Mouse (Mus musculus): ENCODE measurements around the gene Acrbp.

The Acrbp gene

DNA sequence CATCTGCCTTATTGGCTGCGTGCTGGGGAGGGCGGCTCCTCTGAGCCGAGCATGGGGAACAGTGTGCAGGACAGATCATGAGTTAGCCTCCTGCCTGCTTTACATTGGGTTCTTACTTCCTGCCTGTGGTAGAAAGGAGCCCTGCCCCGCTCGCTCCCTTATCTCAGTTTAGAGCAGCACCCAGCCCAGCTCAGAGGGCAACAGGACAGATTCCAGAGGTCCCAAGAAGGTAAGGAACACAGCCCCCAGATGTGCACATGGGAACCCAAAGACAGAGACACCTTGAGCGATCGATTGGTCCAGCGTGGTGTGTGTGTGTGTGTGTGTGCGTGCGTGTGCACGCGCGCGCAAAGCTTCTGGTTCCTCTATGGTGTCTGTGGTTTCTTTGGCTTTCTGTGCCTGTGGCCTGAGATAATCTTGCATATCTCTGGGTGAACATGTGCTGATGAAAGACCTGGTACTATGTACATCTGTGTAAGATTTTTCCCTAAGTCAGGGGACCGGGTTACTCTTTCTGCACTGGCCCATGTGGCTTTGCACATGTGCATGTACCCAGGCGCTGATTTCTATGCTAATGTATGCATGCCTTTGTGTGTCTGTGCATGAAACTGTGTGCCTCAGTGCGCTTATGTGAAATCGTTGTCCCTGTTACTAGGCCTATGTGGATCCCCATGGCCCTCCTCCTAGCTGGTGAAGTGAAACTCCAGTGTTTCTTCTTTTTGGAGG lies 21.8 kb downstream of the Acrbp start:
- DNase-seq (ENCODE audit: low spot score) = no peak

DNA sequence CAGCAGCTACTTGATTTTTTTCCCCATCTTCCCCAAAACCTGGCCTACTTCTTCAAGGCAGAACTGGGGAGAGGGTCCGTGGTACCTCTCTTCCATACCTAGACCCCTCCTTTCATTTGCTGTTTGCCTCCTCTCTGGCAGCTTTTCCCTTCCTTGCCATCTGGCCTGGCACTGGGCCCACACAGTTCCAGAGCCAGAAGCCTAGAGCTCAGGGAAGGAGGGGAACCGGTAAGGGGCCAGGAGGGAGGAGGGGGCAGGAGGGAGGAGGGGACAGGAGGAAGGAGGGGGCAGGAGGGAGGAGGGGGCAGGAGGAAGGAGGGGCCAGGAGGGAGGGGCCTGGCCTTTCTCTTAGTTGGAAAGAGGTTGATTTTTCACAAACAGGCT lies 22.4 kb downstream of the Acrbp start:
- DNase-seq (ENCODE audit: low spot score) = no peak

DNA sequence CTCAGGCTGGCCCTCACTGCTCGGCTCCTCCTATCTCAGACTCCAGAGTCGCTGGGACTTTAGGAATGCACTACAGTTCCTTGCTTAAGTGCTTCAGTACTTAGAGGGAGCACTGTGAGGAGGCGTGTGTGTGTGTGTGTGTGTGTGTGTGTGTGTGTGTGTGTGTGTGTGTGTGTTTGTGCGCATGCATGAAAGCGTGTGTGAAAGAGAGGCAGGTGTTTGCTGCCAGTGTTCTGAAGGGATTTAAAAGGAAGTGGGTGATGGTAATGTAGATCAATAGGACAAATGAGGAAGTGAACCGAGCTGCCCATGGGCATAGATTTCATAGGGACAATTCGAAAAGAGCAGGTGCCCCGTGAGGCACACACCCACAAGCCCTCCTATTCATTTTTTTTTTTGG lies 24.3 kb downstream of the Acrbp start:
- no peak for DNase-seq (ENCODE audit: low spot score)

DNA sequence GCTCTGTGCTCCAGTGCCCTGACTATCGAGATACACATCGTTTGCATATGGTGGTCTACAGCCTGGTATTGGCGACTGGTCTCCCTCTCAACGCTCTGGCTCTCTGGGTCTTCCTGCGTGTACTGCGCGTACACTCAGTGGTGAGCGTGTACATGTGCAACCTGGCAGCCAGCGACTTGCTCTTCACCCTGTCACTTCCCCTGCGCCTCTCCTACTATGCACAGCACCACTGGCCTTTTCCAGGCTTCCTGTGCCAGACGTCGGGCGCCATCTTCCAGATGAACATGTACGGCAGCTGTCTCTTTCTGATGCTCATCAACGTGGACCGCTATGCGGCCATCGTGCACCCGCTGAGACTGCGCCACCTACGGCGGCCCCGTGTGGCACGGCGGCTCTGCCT lies 31.9 kb downstream of the Acrbp start:
- no peak for DNase-seq (ENCODE audit: low spot score)

DNA sequence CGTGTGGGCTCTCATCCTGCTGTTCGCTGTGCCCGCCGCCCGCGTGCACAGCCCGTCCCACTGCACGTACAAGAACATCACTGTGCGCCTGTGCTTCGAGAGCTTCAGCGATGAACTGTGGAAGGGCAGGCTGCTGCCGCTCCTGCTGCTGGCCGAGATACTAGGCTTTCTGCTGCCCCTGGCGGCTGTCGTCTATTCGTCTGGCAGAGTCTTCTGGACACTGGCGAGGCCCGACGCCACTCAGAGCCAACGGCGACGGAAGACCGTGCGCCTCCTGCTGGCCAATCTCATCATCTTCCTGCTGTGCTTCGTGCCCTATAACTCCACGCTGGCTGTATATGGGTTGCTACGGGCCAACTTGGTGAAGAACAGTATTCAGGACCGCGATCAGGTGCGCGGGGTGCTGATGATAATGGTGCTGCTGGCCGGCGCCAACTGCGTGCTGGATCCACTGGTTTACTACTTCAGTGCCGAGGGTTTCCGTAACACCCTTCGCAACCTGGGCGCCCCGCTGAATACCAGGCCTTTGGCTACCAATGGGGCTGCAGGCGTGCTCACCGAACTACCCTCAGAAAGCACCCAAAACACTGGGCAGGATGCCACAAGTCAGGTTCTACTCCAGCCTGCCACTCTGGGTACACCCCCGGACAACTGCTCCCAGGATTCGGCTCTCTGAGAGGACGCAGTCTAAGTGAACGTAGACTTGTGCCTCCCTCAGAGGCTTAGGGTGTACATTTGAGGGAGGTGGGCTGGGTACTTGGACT lies 32.5 kb downstream of the Acrbp start:
- DNase-seq (ENCODE audit: low spot score) = peak; percentile 99

DNA sequence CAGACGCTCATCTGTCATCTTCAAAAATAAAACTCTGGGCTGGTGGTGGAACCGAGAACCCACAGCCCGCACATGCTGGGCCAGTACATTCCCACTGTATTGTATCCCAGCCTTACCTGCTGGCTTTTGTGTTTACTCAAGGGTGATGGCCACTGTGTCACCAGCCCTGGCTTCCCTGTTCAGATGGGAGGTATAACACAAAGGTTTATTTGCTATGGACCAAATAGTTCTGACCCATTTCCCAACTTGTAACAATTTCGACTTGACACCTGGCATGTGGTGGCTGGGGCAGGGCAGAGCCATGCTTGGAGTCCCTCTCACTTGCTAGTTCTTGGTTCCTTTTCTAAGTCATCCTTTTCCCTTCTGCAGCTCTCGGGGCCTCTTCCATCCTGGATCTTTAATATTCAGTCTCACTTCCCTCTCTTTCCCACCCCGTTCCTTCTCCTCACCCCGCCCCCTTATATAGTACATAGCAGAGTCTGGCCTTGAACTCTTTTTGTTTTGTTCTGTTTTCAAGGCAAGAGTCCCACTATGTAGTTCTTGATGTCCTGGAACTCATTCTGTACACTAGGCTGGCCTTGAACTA lies 33.4 kb downstream of the Acrbp start:
- no peak for DNase-seq (ENCODE audit: low spot score)

DNA sequence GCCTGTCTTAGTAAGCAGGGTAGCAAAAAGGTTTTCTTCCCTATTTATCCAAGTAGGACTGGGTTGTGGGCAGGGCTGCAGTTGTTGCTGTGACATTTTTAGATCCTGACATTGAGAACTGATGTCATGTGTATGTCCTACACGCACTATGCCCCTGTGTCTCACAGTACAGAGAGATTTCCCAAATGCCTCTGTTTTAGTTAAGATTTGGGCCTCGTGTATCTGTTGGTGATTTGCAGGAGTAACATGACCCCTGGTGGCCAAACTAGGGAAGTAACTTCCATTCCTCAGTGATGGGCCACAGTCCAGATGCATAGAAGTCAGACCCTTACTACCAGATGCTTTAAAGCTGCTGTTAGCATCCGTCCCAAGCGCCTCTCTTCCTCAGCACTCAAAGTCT lies 34.9 kb downstream of the Acrbp start:
- DNase-seq (ENCODE audit: low spot score) = peak; percentile 85

DNA sequence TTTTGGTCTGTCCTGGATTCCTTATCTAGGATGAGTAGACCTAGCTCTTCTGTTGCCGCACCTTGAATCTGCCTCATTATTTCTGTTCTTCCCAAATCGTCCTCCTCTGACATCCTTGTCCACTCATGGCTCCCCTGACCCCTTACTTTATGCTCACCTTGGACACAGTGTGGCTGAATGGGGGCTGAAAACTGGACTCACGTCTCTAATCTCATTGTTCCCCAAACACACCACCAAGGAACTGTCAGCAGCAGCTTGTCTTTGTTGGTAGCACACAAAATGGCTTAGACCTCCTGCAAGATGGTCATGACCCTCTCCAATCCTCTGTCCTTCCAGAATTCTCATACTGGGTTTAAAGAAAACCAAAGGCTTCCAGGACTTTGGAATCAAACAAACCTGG lies 38.4 kb downstream of the Acrbp start:
- no peak for DNase-seq (ENCODE audit: low spot score)

DNA sequence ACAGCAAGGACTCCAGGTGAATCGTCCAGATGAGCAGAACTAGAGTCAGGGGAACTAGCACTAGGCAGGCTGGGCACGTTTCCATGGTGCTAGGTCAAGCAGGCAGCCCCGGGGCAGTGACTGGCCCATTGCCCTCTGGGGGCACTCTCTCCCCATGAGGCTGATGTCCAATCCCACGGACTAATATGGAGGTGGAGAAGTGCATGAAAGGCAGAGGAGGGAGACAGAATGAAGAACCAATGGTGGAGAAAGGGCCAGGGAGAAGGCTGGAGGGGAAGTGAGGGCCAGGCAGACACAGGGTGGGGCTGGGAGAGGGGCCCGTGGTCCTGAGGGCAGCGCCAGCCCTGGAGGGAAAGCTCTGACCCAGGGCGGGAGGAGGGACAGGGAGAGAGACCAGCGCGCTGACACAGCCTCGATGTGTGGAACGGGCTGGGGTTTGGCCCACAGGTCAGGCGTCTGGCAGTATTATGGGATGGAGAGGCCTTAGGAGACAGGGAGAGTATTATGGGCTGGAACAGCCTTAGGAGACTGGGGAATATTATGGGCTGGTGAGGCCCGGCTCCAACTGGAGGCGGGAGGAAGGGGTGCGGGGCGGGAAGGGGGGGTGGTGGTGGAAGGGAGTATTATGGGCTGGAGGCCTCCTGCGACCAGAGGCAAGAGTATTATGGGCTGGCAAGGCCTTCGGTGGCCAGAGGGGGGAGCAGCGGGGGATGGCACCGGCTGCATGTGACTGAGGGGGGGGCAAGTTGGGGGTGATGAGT lies 39.3 kb downstream of the Acrbp start:
- DNase-seq (ENCODE audit: low spot score) = peak; percentile 89

DNA sequence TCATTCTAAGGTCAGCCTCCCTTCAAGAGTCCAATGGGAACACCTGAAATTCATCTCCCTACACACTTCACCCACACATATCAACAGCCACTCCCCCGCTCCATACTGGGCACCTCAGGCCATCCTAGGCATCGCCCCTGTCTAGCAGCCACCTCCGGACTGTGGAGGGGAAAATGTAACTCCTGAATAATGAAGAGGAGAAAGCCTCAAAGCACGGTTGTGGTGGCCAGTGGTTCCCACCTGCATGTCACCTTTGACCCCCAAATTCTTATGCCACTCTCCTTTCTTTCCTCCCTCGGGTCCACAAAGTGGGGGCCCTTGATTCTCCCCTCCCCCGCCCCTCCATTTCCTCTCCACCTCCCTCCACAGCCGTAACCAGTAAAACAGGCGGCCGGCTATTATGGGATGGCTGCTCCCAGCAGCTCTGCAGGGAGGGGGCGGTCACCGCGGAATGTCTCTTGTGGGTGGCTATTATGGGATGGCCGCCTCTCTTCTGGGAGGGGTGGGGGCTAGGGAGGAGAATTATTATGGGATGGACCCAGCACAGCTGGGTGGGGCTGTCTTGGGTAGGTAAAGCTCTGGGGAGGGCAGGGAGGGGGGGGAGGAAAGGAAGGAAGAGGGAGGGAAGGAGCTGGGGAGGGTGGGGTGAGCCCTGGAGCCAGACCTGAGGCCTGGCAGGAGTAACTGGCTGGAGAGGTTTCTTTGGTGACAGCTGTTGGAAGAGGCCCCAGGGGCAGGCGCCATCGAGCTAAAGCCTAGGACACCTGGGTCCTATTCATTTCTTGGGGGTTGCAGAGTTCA lies 40.2 kb downstream of the Acrbp start:
- DNase-seq (ENCODE audit: low spot score) = peak; percentile 64

DNA sequence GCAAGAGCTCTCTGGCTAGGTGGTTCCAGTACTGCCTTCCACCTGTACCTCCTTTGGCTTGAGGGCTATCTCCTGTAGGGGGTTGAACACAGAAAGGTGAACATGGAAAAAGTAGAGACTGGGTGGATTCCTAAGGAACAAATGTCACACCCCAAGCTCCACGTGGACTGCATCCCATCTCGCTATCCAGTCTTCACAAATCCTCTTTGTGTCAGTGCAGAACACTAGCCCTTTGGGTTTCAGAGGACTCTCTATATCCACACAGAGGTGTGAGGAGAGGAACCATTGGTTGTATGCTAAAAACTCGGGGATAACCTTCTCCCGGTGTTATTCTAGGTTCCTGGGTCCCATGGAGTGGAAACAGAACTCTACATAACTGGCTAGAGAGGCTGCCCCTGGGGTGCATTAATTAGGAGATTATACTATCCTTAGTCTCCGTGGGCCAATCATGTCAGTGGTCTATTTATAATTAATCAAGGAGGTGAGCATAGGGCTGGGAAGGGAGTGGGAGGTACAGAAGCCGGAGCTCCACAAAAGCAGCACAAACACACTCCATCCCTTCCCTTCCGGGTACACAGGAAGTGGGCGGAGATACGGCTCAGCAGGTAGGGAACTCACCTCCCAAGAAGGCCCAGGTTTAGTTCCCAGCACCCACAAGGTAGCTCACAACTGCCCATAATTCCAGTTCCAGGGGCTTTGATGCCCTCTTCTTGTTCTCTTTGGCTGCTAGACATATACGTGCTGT lies 41.0 kb downstream of the Acrbp start:
- no peak for DNase-seq (ENCODE audit: low spot score)

DNA sequence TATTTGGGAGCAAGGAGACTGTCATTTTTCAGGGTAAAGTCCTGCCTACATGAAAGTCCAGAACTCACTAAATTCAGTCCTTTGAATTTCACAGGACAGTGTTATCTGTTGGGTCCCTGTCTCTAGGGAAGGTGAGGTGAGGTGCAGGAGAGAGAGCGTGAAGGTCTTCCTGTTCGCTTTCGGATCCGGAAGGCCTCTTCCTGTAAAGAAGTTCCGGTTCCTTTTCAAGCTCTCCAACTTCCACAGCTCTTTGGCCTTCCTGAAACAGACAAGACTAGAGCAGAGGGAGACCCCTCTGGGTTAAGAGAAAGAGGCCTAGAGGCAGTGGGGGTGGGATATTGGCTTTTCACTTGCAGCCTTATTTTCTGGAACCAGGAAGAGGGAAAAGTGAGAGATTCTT lies 42.9 kb downstream of the Acrbp start:
- no peak for DNase-seq (ENCODE audit: low spot score)

DNA sequence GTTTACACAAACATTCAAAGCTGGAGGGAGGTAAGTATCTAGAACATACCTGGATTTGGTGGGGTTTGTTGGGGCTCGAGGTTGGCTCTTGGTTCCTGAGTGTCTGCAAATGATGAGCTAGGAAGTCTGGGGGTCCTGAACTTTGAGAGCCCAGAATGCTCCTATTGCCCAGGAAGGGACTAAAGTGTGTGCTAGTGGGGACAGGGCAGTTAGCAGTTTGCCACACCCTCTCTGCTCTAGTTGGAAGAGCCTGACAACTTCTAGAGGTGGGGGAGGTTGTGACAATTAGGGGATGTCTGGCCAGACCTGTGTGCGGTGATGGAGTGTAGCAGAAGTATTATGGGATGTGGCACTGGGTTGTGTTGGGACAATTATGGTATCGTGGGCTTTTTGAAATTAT lies 45.4 kb downstream of the Acrbp start:
- no peak for DNase-seq (ENCODE audit: low spot score)

DNA sequence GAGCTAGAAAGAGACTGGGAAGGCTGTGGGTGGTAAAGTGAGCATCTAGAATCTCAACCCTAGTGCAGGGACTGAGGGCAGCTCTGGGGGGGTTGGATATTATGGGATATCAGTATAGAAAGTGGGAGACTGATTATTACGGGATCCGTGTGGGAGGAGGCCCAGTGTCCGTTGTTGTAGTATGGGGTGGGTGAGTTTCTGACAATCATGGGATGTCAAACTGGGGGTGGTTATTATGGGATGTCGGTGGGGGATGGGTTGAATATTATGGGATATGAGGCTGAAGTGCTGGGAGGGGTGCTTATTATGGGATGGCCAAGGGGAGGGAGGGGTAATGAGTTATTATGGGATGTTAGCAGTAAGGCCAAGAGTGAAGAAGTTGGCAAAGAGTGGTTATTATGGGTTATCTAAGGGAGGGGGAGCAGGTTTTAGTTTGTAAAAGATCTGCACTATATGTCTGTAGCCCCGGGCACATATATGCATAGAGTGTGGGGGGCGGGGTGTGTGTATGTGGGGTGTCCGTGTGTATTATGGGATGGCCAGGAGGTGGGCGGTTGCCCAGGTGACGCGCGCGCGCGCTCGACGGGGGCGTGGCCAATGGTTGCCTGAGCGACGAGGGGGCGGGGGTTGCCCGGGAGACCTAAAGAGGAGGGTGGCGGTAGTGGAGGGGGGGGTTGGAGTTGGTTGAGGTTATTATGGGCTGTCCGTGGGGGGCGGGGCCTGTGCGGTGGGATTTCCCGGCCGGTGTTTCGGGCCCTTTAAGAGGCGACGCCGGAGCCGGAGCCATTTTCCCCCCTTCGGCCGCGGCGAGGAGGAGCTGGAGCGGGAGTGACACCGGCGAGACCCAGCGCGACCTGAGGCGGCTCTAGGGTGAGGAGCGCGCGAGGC lies 46.1 kb downstream of the Acrbp start, which contains the start of gene Chd4:
Chd4 (plus strand) TSS at position 591 of the 888 bp plus-strand sequence.
- DNase-seq (ENCODE audit: low spot score) = peak; percentile 88

DNA sequence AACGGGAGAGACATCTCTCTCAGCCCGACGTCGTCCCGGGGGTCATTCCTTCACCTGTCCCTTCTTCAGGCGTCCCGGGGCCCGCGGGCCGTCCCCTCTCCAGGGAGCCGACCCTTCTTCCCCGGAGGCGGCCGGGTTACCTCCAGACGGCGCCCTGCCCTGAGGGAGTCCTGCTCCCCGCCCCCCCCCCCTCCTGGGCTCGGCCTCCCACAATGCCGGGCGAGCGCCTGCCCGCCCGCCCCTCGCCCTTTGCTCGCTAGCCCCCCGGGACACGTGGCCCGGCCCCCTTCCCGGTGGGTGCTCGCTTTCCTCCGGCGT lies 46.7 kb downstream of the Acrbp start:
- no peak for DNase-seq (ENCODE audit: low spot score)

DNA sequence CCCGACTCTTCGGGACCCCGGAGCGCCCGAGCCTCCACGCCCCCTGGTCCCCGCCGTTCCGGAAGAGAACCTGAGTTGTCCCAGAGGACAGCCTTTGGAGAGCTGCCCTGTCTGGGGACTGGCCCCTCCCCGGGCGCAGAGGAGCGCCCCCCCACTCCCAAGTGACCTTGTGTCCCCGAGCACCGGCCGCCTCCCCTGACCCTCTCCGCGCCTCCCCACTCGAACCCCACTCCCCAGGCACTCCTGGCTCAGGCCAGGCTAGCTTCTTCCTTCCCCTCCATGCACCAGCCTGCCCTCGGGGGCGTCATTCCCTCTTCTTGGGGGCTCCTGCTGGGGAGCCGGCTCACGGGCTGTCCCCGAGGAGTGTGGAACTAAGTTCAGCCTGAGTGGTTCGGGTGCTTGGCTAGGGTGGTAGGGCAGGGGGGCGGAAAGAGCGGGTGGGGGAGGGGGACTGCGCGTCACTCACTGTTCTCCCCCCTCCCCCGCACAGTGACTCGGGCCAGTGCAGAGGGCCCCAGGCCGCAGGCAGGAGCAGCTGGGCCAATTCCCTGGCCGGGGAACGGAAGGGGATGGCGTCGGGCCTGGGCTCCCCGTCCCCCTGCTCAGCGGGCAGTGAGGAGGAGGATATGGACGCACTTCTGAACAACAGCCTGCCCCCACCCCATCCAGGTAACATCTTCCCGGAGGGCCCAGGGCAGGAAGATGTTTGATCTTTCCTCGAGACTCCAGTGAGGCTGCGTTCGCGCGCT lies 47.3 kb downstream of the Acrbp start:
- DNase-seq (ENCODE audit: low spot score) = peak; percentile 69

DNA sequence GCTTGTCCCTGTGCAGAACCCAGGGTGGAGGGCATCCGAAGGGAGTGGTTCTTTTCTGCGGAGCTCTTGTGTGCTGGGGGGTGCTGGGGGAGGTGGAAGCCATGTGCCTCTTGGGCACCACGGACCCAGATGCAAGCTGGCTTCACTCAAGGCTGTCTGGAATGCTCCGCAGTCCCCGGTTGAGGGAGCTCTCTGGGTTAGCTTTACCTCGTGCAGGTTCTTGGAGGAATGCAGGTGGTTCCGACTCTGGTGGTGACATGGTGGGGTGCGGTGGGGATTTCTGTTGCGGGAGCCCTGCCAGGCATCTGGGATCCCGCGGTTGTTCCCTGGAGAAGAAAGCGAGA lies 47.8 kb downstream of the Acrbp start:
- no peak for DNase-seq (ENCODE audit: low spot score)

DNA sequence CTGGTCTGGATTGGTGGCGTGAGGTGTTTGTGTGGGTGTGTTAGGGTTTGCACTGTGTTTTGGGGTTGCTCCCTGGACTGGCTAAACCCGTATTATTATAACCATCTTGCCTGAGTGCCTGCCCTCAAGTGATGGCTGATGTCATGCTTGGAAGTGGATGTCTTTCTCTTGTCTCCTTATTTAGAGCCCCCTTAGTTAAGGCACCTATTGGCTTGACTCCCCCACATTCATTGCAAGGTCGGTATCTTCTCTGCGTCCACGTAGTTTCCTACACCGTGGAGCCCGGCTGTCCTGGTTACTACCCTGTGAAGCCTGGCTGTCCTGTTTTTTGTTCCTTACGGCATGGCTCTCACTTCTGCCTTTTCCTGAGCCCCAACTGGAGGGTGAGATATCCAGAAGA lies 48.5 kb downstream of the Acrbp start:
- DNase-seq (ENCODE audit: low spot score) = no peak

DNA sequence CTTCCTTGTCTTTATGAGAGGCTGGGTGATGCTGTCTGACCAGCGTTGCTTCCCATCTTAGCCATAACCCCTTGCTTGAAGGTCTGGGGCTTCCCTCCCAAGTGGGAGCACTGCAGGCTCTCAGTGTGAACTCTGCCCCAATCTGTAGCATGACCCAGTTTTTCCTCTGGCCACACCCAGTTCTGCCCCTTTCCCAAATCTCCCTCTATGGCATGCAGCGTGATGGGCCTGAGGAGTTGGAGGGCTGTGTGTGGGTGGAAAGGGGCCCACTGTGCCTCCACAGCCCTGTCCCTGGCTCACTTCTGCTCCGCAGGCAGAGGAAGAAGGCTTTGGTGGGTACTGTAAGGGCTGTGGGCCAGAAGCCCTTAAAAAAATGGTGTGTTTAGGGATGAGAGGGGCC lies 49.0 kb downstream of the Acrbp start:
- peak; percentile 51 for DNase-seq (ENCODE audit: low spot score)

All from retina, embryonic 14.5 days (tissue).